Mouse (Mus musculus): ENCODE measurements at regions not wholly inside any gene's neighbourhood (a gene's known extent, or its start where the extent isn't known, plus 50 kb on each side); places are given as distances from the start of the nearest gene placed in this dataset.
A peak's percentile ranks its signal among the peaks of the same experiment; 100 is the strongest.

- no peak for ATAC-seq (replicated peaks)
- no peaks in the 10 kb centered on the region for H3K4me1 ChIP-seq
- H3K27me3 ChIP-seq = no peaks in the 10 kb centered on the region
- no peak overlapping the region for H3K4me2 ChIP-seq (replicated peaks)
- no peaks in the 10 kb centered on the region for H3K36me3 ChIP-seq
- H3K9ac ChIP-seq (replicated peaks) = no peak overlapping the region
- no peak overlapping the region for H3K4me3 ChIP-seq
- no peak overlapping the region for H3K27ac ChIP-seq (replicated peaks)
- H3K9me3 ChIP-seq = no peaks in the 10 kb centered on the region
- WGBS = 97% methylated on average over 3 of the region's 3 CpGs
These were observed 74.6 kb upstream of the Pgrmc2 start for GRCm38 (mm10) chr3:41157428-41157827.

GRCm38 (mm10) chr3:41156562-41156961 lies 73.7 kb upstream of the Pgrmc2 start:
- Histone ChIP-seq H3K36me3 (no peaks in the 10 kb centered on the region), H3K9me3 (no peaks in the 10 kb centered on the region), H3K27ac (replicated peaks) (no peak overlapping the region), H3K27me3 (no peaks in the 10 kb centered on the region), H3K4me3 (no peak overlapping the region), H3K4me2 (replicated peaks) (no peak overlapping the region), H3K4me1 (no peaks in the 10 kb centered on the region), H3K9ac (replicated peaks) (no peak overlapping the region)
- WGBS = 91% methylated on average over 2 of the region's 2 CpGs
- ATAC-seq (replicated peaks) = no peak

- Histone ChIP-seq H3K4me2 (replicated peaks) (no peak overlapping the region), H3K4me3 (no peak overlapping the region), H3K27me3 (no peaks in the 10 kb centered on the region), H3K36me3 (no peaks in the 10 kb centered on the region), H3K4me1 (no peaks in the 10 kb centered on the region), H3K9me3 (no peaks in the 10 kb centered on the region), H3K9ac (replicated peaks) (no peak overlapping the region), H3K27ac (replicated peaks) (no peak overlapping the region)
- 82% methylated on average over 9 of the region's 9 CpGs for WGBS
- ATAC-seq (replicated peaks) = no peak
These were observed 72.4 kb upstream of the Pgrmc2 start for GRCm38 (mm10) chr3:41155132-41155760.

GRCm38 (mm10) chr3:41154402-41154801 lies 71.6 kb upstream of the Pgrmc2 start:
- no peaks in the 10 kb centered on the region for H3K36me3 ChIP-seq
- no peak for ATAC-seq (replicated peaks)
- WGBS = 75% methylated on average over 1 of the region's 1 CpGs
- no peak overlapping the region for H3K4me3 ChIP-seq
- H3K4me2 ChIP-seq (replicated peaks) = no peak overlapping the region
- no peak overlapping the region for H3K9ac ChIP-seq (replicated peaks)
- H3K9me3 ChIP-seq = no peaks in the 10 kb centered on the region
- no peaks in the 10 kb centered on the region for H3K27me3 ChIP-seq
- H3K4me1 ChIP-seq = no peaks in the 10 kb centered on the region
- H3K27ac ChIP-seq (replicated peaks) = peak overlapping the region; percentile 50; the same call in 1 of the 2 replicates

GRCm38 (mm10) chr3:41151989-41152388 lies 69.1 kb upstream of the Pgrmc2 start:
- H3K4me2 ChIP-seq (replicated peaks) = no peak overlapping the region
- 88% methylated on average over 7 of the region's 7 CpGs for WGBS
- no peak overlapping the region for H3K9ac ChIP-seq (replicated peaks)
- ATAC-seq (replicated peaks) = no peak
- no peaks in the 10 kb centered on the region for H3K27me3 ChIP-seq
- no peak overlapping the region for H3K4me3 ChIP-seq
- no peaks in the 10 kb centered on the region for H3K4me1 ChIP-seq
- no peaks in the 10 kb centered on the region for H3K9me3 ChIP-seq
- no peak overlapping the region for H3K27ac ChIP-seq (replicated peaks)
- H3K36me3 ChIP-seq = no peaks in the 10 kb centered on the region

GRCm38 (mm10) chr3:41140391-41140790 lies 57.5 kb upstream of the Pgrmc2 start:
- 83% methylated on average over 4 of the region's 4 CpGs for WGBS
- H3K36me3 ChIP-seq = no peaks in the 10 kb centered on the region
- no peaks in the 10 kb centered on the region for H3K27me3 ChIP-seq
- H3K9ac ChIP-seq (replicated peaks) = no peak overlapping the region
- H3K27ac ChIP-seq (replicated peaks) = no peak overlapping the region
- H3K9me3 ChIP-seq = no peaks in the 10 kb centered on the region
- H3K4me2 ChIP-seq (replicated peaks) = no peak overlapping the region
- H3K4me3 ChIP-seq = no peak overlapping the region
- ATAC-seq (replicated peaks) = no peak
- no peaks in the 10 kb centered on the region for H3K4me1 ChIP-seq

GRCm38 (mm10) chr3:41137931-41138330 lies 55.1 kb upstream of the Pgrmc2 start:
- no peak for ATAC-seq (replicated peaks)
- Histone ChIP-seq H3K27ac (replicated peaks) (no peak overlapping the region), H3K9me3 (no peaks in the 10 kb centered on the region), H3K4me2 (replicated peaks) (no peak overlapping the region), H3K4me1 (no peaks in the 10 kb centered on the region), H3K9ac (replicated peaks) (no peak overlapping the region), H3K36me3 (no peaks in the 10 kb centered on the region), H3K27me3 (no peaks in the 10 kb centered on the region), H3K4me3 (no peak overlapping the region)
- 88% methylated on average over 1 of the region's 1 CpGs for WGBS

- no peak overlapping the region for H3K4me2 ChIP-seq (replicated peaks)
- H3K9ac ChIP-seq (replicated peaks) = no peak overlapping the region
- no peak overlapping the region for H3K27ac ChIP-seq (replicated peaks)
- no peak overlapping the region for H3K4me3 ChIP-seq
- H3K36me3 ChIP-seq = no peaks in the 10 kb centered on the region
- no peak for ATAC-seq (replicated peaks)
- no peaks in the 10 kb centered on the region for H3K4me1 ChIP-seq
- no peaks in the 10 kb centered on the region for H3K9me3 ChIP-seq
- H3K27me3 ChIP-seq = no peaks in the 10 kb centered on the region
- WGBS = 88% methylated on average over 6 of the region's 6 CpGs
These were observed 50.0 kb upstream of the Pgrmc2 start for GRCm38 (mm10) chr3:41132889-41133288.
